Mouse (Mus musculus) megakaryocyte-erythroid progenitor cell, adult 5-6 weeks (primary cell): ENCODE data around the gene Tmem120b. TPM values are rescaled to one million over a fixed set of nuclear protein-coding genes. Genes with fewer than 3 reads are reported as not detected.
"Not testable (repeated sequence)": the region's sequence is repeated elsewhere in the genome, so short reads cannot be mapped to it uniquely, and the experiment has no call there.

ENCODE experiments used
- ATAC-seq: replicated peaks from 2 replicates; pipeline ENCODE4 v1.8.0; 2016; ENCODE audit warnings: mild to moderate bottlenecking, inconsistent platforms; ENCODE audit not compliant: severe bottlenecking, poor library complexity, low FRiP score, low TSS enrichment
- total RNA-seq, 2 experiments: library from RNA; stranded (forward) in 1 of 2; stranded (reverse) in 1 of 2; fragments of 200-1000, 215-1000 nt in 1 of 2; fragments of >200 nt in 1 of 2; fragmentation: Nextera tagmentation in 1 of 2; gene quantifications; 2 replicates each; pipeline ENCODE4 v1.2.3; 2014 to 2017

The Tmem120b gene
- total RNA-seq, 2 experiments from 2014 or later = 12.6 to 24.8 TPM

- peak; percentile 79 for ATAC-seq
Measured at GRCm38 (mm10) chr5:123049271-123049670, 18.9 kb upstream of the Tmem120b start.

GRCm38 (mm10) chr5:123050918-123051317 is 17.3 kb upstream of the Tmem120b start:
- no peak for ATAC-seq

- ATAC-seq = no peak
Measured at GRCm38 (mm10) chr5:123051736-123052135, 16.5 kb upstream of the Tmem120b start.

GRCm38 (mm10) chr5:123057366-123058250 is 10.6 kb upstream of the Tmem120b start:
- peak; percentile 97 for ATAC-seq

GRCm38 (mm10) chr5:123058251-123059102 is 9.7 kb upstream of the Tmem120b start:
- no peak for ATAC-seq

- ATAC-seq = no peak
Measured at GRCm38 (mm10) chr5:123059757-123060520, 8.3 kb upstream of the Tmem120b start.

GRCm38 (mm10) chr5:123060706-123061401 is 7.4 kb upstream of the Tmem120b start:
- no peak for ATAC-seq

GRCm38 (mm10) chr5:123061402-123061749 is 6.8 kb upstream of the Tmem120b start:
- ATAC-seq = not testable (repeated sequence)

GRCm38 (mm10) chr5:123063141-123063540 is 5.1 kb upstream of the Tmem120b start:
- ATAC-seq = no peak

GRCm38 (mm10) chr5:123064207-123064606 is 4.0 kb upstream of the Tmem120b start:
- ATAC-seq = 0 out of 2 replicates have a peak, but pooled peaks have one; percentile 21

GRCm38 (mm10) chr5:123067395-123067995 is 720 bp upstream of the Tmem120b start:
- peak; percentile 93 for ATAC-seq

- ATAC-seq = no peak
Measured at GRCm38 (mm10) chr5:123068714-123069113, 499 bp downstream of the Tmem120b start.

GRCm38 (mm10) chr5:123075576-123076418 is 7.6 kb downstream of the Tmem120b start:
- ATAC-seq = peak; percentile 67

GRCm38 (mm10) chr5:123076419-123077281 is 8.4 kb downstream of the Tmem120b start:
- ATAC-seq = peak; percentile 92

GRCm38 (mm10) chr5:123079568-123079967 is 11.4 kb downstream of the Tmem120b start:
- no peak for ATAC-seq

- no peak for ATAC-seq
Measured at GRCm38 (mm10) chr5:123080041-123080440, 11.8 kb downstream of the Tmem120b start.

GRCm38 (mm10) chr5:123080510-123080909 is 12.3 kb downstream of the Tmem120b start:
- no peak for ATAC-seq
